Mouse (Mus musculus) CH12.LX (cell line): ENCODE results near the gene Srrm3.

Experiments used
- CHD1 ChIP-seq: IDR thresholded peaks from 2 replicates; pipeline ENCODE4 v1.6.1; 2012; ENCODE audit warnings: low read depth, low read length, improper control_type of control experiment, inconsistent platforms
- CTCF ChIP-seq, 2 experiments: IDR thresholded peaks in 1 of 2; conservative IDR thresholded peaks in 1 of 2; 2 replicates each; pipeline ENCODE4 v1.5.1; 2011 to 2012; ENCODE audit warnings: low read depth in 2 of 2, low read length in 2 of 2, improper control_type of control experiment in 1 of 2, inconsistent platforms in 1 of 2, mild to moderate bottlenecking in 1 of 2, moderate library complexity in 1 of 2
- ELF1 ChIP-seq: IDR thresholded peaks from 2 replicates; pipeline ENCODE4 v1.6.1; 2014; ENCODE audit warnings: low read depth, mild to moderate bottlenecking, inconsistent platforms, low read length, improper control_type of control experiment
- HCFC1 ChIP-seq: IDR thresholded peaks from 2 replicates; pipeline ENCODE4 v1.6.1; 2012; ENCODE audit warnings: low read depth, mild to moderate bottlenecking, inconsistent platforms, low read length, improper control_type of control experiment
- KAT2A ChIP-seq: IDR thresholded peaks from 2 replicates; pipeline ENCODE4 v1.6.1; 2012; ENCODE audit warnings: low read length, improper control_type of control experiment, inconsistent platforms; ENCODE audit not compliant: insufficient replicate concordance
- NRF1 ChIP-seq: IDR thresholded peaks from 2 replicates; pipeline ENCODE4 v1.6.1; 2014; ENCODE audit warnings: low read depth, mild to moderate bottlenecking, inconsistent platforms, low read length, improper control_type of control experiment, moderate library complexity
- PAX5 ChIP-seq: IDR thresholded peaks from 2 replicates; pipeline ENCODE4 v1.6.1; 2012; ENCODE audit warnings: low read length, inconsistent platforms, mixed read lengths
- POLR2A ChIP-seq: IDR thresholded peaks from 2 replicates; pipeline ENCODE4 v1.6.1; 2011; ENCODE audit warnings: low read depth, mild to moderate bottlenecking, improper control_type of control experiment, low read length
- TBP ChIP-seq: conservative IDR thresholded peaks from 2 replicates; pipeline ENCODE4 v1.6.1; 2011; ENCODE audit warnings: low read depth, low read length, improper control_type of control experiment
- TCF12 ChIP-seq: IDR thresholded peaks from 2 replicates; pipeline ENCODE4 v1.6.1; 2014; ENCODE audit warnings: low read depth, mild to moderate bottlenecking, inconsistent platforms, low read length, improper control_type of control experiment

GRCm38 (mm10) chr5:135919902-135920301 is 113.2 kb downstream of the Srrm3 start:
- TF ChIP-seq KAT2A = no peak
- TF ChIP-seq NRF1 = no peak
- TF ChIP-seq TBP = no peak
- no peak for TF ChIP-seq PAX5
- no peak for TF ChIP-seq HCFC1
- no peak for TF ChIP-seq CTCF (conservative IDR thresholded peaks at IDR 0.05 in 1 of 2, IDR thresholded peaks at IDR 0.05 in 1 of 2; ENCODE audit: low read depth in 2 of 2, low read length in 2 of 2)
- no peak for TF ChIP-seq ELF1
- TF ChIP-seq POLR2A = peak; percentile 3; the same call in 1 of the 2 replicates
- TF ChIP-seq CHD1 = no peak
- TF ChIP-seq TCF12 = no peak
